Mouse (Mus musculus) liver, embryonic 14.5 days (tissue): ENCODE measurements around the gene Acta1. TPM values are rescaled to one million over a fixed set of nuclear protein-coding genes. Genes with fewer than 3 reads are reported as not detected.

Experiments used
- ATAC-seq: fragments of 200-750 bp; cut with Nextera tagmentation; 2 replicates; pipeline ENCODE4 v1.8.0; 2017; ENCODE audit warnings: moderate number of reproducible peaks, mild to moderate bottlenecking, moderate library complexity; ENCODE audit not compliant: insufficient read depth
- DNase-seq, 3 experiments: peaks; one replicate each; pipeline ENCODE4 v3.0.0-alpha.2; 2012 to 2013; ENCODE audit warnings: low read depth in 3 of 3, low spot score in 3 of 3
- H3K27ac ChIP-seq: fragments of 300-500 bp; sonication (generic); 2 replicates; pipeline ENCODE4 v1.5.1; 2014; ENCODE audit warnings: moderate library complexity, mild to moderate bottlenecking, control low read depth, inconsistent platforms
- H3K27me3 ChIP-seq: fragments of 300-500 bp; sonication (generic); 2 replicates; pipeline ENCODE4 v1.6.1; 2014; ENCODE audit warnings: mild to moderate bottlenecking, low read length, moderate library complexity; ENCODE audit not compliant: control insufficient read depth, insufficient read depth
- H3K36me3 ChIP-seq: fragments of 300-500 bp; sonication (generic); replicated peaks from 2 replicates; pipeline ENCODE4 v1.6.1; 2014; ENCODE audit warnings: low read depth; ENCODE audit not compliant: control insufficient read depth, insufficient read depth
- H3K4me1 ChIP-seq, 2 experiments: fragments of 200-500 bp in 1 of 2; fragments of 300-500 bp in 1 of 2; sonication (generic) in 1 of 2; replicated peaks; 2 replicates each; pipeline ENCODE4 v1.6.1; 2012 to 2014; ENCODE audit warnings: antibody characterized with exemption in 1 of 2, inconsistent platforms in 1 of 2, low read length in 1 of 2; ENCODE audit not compliant: control insufficient read depth in 2 of 2, insufficient read depth in 2 of 2
- H3K4me2 ChIP-seq: fragments of 300-500 bp; sonication (generic); 2 replicates; pipeline ENCODE4 v1.6.1; 2014; ENCODE audit warnings: low read depth, mild to moderate bottlenecking, control low read depth, moderate library complexity
- H3K4me3 ChIP-seq, 2 experiments: fragments of 200-500 bp in 1 of 2; fragments of 300-500 bp in 1 of 2; sonication (generic) in 1 of 2; 2 replicates each; pipeline ENCODE4 v1.5.1; 2012 to 2014; ENCODE audit warnings: low read depth in 2 of 2, low read length in 2 of 2, mild to moderate bottlenecking in 2 of 2, control low read depth in 1 of 2, inconsistent platforms in 1 of 2, moderate library complexity in 1 of 2; ENCODE audit not compliant: insufficient read depth in 1 of 2
- H3K9ac ChIP-seq: fragments of 300-500 bp; sonication (generic); replicated peaks from 2 replicates; pipeline ENCODE4 v1.6.1; 2014; ENCODE audit warnings: mild to moderate bottlenecking, control low read depth, moderate library complexity
- H3K9me3 ChIP-seq: fragments of 300-500 bp; sonication (generic); 2 replicates; pipeline ENCODE4 v1.6.1; 2016; ENCODE audit warnings: low read length, mixed read lengths; ENCODE audit not compliant: control insufficient read depth
- CTCF ChIP-seq: IDR thresholded peaks from 2 replicates; pipeline ENCODE4 v1.5.1; 2016; ENCODE audit warnings: antibody characterized with exemption, low read depth, control low read depth
- EP300 ChIP-seq: IDR thresholded peaks from 2 replicates; pipeline ENCODE4 v1.6.1; 2016; ENCODE audit warnings: antibody characterized with exemption, low read depth
- WGBS: fragments of 180-500 bp; shearing (Covaris S2); extraction: QIAGEN DNeasy Blood & Tissue Kit; methylation state at CpG from one replicate; pipeline ENCODE4 v1.1.7; 2014; ENCODE audit not compliant: insufficient replicate concordance; 5-methylcytosine and 5-hydroxymethylcytosine counted together
- polyA plus RNA-seq, 2 experiments: library from polyadenylated mRNA; depleted of rRNA in 1 of 2; stranded (reverse) in 1 of 2; unstranded in 1 of 2; fragments of >200 nt; fragmentation: Nextera tagmentation in 1 of 2; extraction: Ambion mirVana in 1 of 2; gene quantifications; 2 replicates each; pipeline versions ENCODE4 v1.2.1 to v1.2.3; 2012 to 2014

The Acta1 gene
- polyA plus RNA-seq, 2 experiments: 0.83 to 2.2 TPM

DNA sequence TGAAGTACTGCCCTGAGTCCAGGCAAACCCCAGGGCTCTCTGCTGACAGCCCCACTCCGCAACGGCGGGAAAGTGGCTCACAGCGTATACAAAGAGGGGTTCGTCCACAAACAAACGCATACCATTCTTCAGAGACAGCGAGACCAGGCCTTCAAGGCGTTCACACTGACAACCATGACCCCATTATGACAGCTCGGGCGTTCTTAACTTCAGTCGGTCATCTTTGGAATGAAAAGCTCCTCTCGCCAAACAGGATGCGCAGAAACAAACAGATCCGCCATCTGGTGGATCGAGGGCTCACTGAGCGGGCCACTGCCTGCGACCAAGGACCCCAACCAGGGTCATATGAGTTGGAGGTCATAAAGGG, 36.0 kb downstream of the Acta1 start:
- H3K27ac ChIP-seq: peak overlapping the region; percentile 62; the same call in 1 of the 2 replicates
- under 1% methylated on average over 17 of the region's 17 CpGs for WGBS
- peak overlapping the region; percentile 87 to 95 for H3K4me3 ChIP-seq
- ATAC-seq (peak; percentile 3; the same call in 1 of the 2 replicates), DNase-seq (peak in 2 of 3 experiments; percentile 10 to 30)
- H3K27me3 ChIP-seq: peaks cover 11% of the 10 kb centered on the region
- peak overlapping the region; percentile 81 for H3K4me2 ChIP-seq
- H3K4me1 ChIP-seq: peaks cover 7 to 8% of the 10 kb centered on the region in 2 experiments; a peak in 3 of 4 replicates
- TF ChIP-seq EP300 (no peak), CTCF (no peak; the same call in 1 of the 2 replicates)
- no peaks in the 10 kb centered on the region for H3K9me3 ChIP-seq
- H3K36me3 ChIP-seq: no peaks in the 10 kb centered on the region
- H3K9ac ChIP-seq: peak overlapping the region; percentile 87

DNA sequence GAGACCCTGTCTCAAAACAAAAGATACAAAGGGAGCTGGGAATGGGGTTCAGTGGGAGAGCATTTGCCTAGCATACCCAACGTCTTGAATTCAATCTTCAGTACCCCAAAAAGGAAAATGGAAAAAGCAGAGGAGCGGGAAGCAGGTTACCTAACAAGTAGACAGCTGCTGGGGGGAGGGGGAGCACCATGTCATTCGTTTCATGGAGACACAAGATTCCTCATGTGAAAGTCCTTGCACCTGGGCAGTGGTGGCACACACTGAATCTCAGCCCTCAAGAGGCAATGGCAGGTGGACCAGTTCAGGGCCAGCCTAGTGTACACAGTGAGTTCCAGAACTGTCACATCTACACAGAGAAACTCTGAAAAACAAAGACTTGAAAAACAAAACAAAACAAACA, 37.2 kb downstream of the Acta1 start:
- DNase-seq (no peak), ATAC-seq (no peak)
- Histone ChIP-seq H3K9ac (no peak overlapping the region), H3K27me3 (peaks cover 11% of the 10 kb centered on the region), H3K27ac (no peak overlapping the region), H3K4me3 (peak overlapping the region in 1 of 2 experiments; percentile 87; a peak in 1 of 4 replicates), H3K36me3 (no peaks in the 10 kb centered on the region), H3K4me1 (peaks cover 7 to 8% of the 10 kb centered on the region in 2 experiments; a peak in 3 of 4 replicates), H3K9me3 (no peaks in the 10 kb centered on the region), H3K4me2 (peak overlapping the region; percentile 81)
- TF ChIP-seq EP300 (no peak), CTCF (no peak)
- 64% methylated on average over 3 of the region's 3 CpGs for WGBS

DNA sequence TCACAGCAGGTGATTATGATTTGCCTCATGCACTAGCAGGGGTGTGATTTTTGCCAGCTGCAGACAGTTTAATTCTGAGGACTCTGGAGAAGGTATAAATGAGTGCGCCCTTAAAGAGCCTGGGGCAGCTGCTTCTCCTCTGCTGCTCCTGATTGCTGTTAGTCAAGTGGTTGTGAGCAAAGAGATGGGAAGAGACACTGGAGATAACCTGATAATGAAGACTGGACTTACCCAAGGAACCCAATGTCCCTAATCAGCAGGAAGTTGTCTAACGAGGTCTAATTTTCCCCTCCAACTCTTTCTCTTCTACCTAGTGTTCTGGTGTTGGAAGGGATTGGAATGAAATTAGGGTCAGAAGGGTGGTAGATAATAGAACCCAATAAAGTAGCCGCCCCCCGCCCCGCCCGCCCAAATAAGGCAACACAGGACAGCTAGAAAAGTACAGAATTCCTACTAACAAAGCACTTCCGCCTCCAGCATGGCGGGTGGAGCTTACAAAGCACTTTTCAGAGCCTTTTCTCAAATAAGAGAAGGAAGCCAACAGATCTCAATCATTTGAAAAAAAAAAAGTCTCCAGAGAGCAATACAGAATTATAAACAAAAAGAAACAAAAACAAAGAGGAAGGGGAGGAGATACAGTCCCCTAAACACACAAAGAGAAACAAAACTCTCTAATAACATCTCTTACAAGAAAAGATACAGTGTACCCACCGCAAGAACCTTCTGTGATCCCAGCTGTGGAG, 39.6 kb downstream of the Acta1 start:
- peaks cover 7 to 8% of the 10 kb centered on the region in 2 experiments; a peak in 3 of 4 replicates for H3K4me1 ChIP-seq
- no peaks in the 10 kb centered on the region for H3K36me3 ChIP-seq
- H3K27ac ChIP-seq: no peak overlapping the region
- no peaks in the 10 kb centered on the region for H3K9me3 ChIP-seq
- no peak overlapping the region for H3K4me3 ChIP-seq
- TF ChIP-seq EP300 (no peak), CTCF (no peak)
- DNase-seq (no peak), ATAC-seq (no peak)
- H3K9ac ChIP-seq: no peak overlapping the region
- no peaks in the 10 kb centered on the region; the same call in 1 of the 2 replicates for H3K27me3 ChIP-seq
- WGBS: 64% methylated on average over 9 of the region's 9 CpGs
- H3K4me2 ChIP-seq: no peak overlapping the region

DNA sequence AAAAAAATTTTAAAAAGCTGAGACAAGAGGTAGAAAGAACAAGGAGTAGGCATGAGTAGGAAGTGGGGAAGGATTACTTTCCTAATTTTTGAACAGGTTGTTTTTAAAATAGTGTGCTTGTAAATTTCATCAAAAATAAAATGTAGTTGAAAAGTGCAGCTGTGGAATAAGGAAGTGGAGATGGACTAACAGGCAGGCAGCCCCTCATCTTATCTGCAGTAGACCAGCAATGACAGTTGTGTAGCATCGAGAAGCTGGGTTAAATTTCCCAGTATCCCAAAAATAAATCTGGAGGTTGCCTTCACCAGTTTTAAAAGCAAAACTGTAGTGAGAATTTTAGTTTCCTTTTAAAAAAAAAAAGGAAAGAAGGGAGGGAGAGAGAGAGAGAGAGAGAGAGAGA, 40.3 kb downstream of the Acta1 start:
- Histone ChIP-seq H3K4me1 (peaks cover 7 to 8% of the 10 kb centered on the region in 2 experiments; a peak in 3 of 4 replicates), H3K27me3 (no peaks in the 10 kb centered on the region), H3K9me3 (no peaks in the 10 kb centered on the region), H3K9ac (no peak overlapping the region), H3K36me3 (no peaks in the 10 kb centered on the region), H3K27ac (no peak overlapping the region), H3K4me3 (no peak overlapping the region), H3K4me2 (no peak overlapping the region)
- no peak for ATAC-seq
- no peak for DNase-seq
- WGBS: 17% methylated on average over 1 of the region's 1 CpGs
- TF ChIP-seq CTCF: no peak
- TF ChIP-seq EP300: no peak

DNA sequence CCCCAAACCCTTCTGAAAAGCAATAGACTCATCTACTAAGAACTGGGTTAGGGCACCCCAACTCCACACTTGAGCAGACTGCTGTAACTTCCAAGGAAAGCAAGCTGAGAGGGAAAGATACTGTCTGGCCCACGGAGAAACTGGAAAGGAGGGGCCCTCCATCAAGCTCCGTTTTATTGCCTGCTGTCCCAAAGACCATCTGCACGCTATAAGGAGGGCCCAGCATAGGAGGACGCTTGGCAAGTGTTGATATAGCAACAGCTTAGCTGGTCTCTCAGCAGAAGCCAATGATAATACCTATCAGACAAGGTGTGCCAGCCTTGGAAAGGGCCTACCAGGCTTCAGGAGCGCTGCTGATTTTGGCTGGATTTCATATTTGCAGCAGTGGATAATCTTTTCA, 43.0 kb downstream of the Acta1 start:
- WGBS: 48% methylated on average over 5 of the region's 5 CpGs
- no peak for TF ChIP-seq CTCF
- no peak for TF ChIP-seq EP300

More for the DNA sequence above, 43.0 kb downstream of the Acta1 start:
- no peak for ATAC-seq
- Histone ChIP-seq H3K4me2 (no peak overlapping the region), H3K36me3 (no peaks in the 10 kb centered on the region), H3K27me3 (no peaks in the 10 kb centered on the region), H3K9ac (no peak overlapping the region), H3K27ac (no peak overlapping the region), H3K4me1 (no peaks in the 10 kb centered on the region; a peak in 1 of 4 replicates), H3K4me3 (no peak overlapping the region), H3K9me3 (no peaks in the 10 kb centered on the region)
- no peak for DNase-seq
